Mouse (Mus musculus): ENCODE data around the gene Cenph.

DNA sequence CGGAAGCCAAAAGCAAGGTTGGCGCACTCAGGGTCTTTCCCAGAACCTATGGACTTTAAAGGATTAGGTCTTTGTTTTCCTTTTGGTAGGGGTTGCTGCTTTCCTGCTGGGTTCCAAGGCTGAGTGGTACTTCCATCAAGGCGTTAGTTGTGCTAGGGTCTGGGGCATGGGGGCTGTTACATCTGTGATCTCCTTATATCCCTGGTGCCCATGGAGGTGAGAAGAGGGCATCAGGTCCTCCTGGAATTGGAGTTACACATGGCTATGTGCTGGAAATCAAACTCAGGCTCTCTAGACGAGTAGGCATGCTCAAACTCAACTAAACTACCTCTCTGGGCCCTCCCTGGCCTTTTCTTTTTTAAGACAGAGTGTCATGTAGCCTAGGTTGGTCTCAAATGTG lies 21.5 kb downstream of the Cenph start:
- TF ChIP-seq CTCF (IDR thresholded peaks at IDR 0.05; ENCODE audit: low read depth), result no peak
- no peak for TF ChIP-seq EP300 (optimal IDR thresholded peaks at IDR 0.05)
